Mouse (Mus musculus) midbrain, embryonic 15.5 days (tissue): ENCODE measurements around the gene Fgf12. TPM values are rescaled to one million over a fixed set of nuclear protein-coding genes. Genes with fewer than 3 reads are reported as not detected.

Experiments
- ATAC-seq: fragments of 200-750 bp; cut with Nextera tagmentation; replicated peaks from 2 replicates; pipeline ENCODE4 v1.8.0; 2017; ENCODE audit warnings: moderate TSS enrichment
- H3K27ac ChIP-seq: fragments of 300-500 bp; sonication (generic); 2 replicates; pipeline ENCODE4 v1.5.1; 2015; ENCODE audit warnings: mild to moderate bottlenecking, inconsistent platforms
- H3K27me3 ChIP-seq: fragments of 300-500 bp; sonication (generic); replicated peaks from 2 replicates; pipeline ENCODE4 v1.6.1; 2015; ENCODE audit warnings: inconsistent platforms
- H3K36me3 ChIP-seq: fragments of 300-500 bp; sonication (generic); replicated peaks from 2 replicates; pipeline ENCODE4 v1.6.1; 2015; ENCODE audit warnings: inconsistent platforms
- H3K4me1 ChIP-seq: fragments of 300-500 bp; sonication (generic); 2 replicates; pipeline ENCODE4 v1.6.1; 2015; ENCODE audit warnings: inconsistent platforms
- H3K4me2 ChIP-seq: fragments of 300-500 bp; sonication (generic); 2 replicates; pipeline ENCODE4 v1.6.1; 2015; ENCODE audit warnings: inconsistent platforms, mild to moderate bottlenecking, moderate library complexity
- H3K4me3 ChIP-seq: fragments of 300-500 bp; sonication (generic); 2 replicates; pipeline ENCODE4 v1.5.1; 2015; ENCODE audit warnings: mild to moderate bottlenecking, inconsistent platforms
- H3K9ac ChIP-seq: fragments of 300-500 bp; sonication (generic); 2 replicates; pipeline ENCODE4 v1.6.1; 2015; ENCODE audit warnings: mild to moderate bottlenecking, inconsistent platforms
- H3K9me3 ChIP-seq: fragments of 300-500 bp; sonication (generic); 2 replicates; pipeline ENCODE4 v1.6.1; 2016; ENCODE audit warnings: inconsistent platforms
- WGBS: fragments of 180-500 bp; shearing (Covaris S2); methylation state at CpG from one replicate; pipeline ENCODE4 v1.1.7; 2015; ENCODE audit warnings: mixed read lengths; 5-methylcytosine and 5-hydroxymethylcytosine counted together
- polyA plus RNA-seq: library from polyadenylated mRNA; unstranded; fragments of >200 nt; fragmentation: Nextera tagmentation; extraction: Ambion mirVana; gene quantifications from 2 replicates; pipeline ENCODE4 v1.2.1, GENCODE M21; 2015

Fgf12 gene
- polyA plus RNA-seq, result 33.2 and 34.6 TPM in 2 replicates

DNA sequence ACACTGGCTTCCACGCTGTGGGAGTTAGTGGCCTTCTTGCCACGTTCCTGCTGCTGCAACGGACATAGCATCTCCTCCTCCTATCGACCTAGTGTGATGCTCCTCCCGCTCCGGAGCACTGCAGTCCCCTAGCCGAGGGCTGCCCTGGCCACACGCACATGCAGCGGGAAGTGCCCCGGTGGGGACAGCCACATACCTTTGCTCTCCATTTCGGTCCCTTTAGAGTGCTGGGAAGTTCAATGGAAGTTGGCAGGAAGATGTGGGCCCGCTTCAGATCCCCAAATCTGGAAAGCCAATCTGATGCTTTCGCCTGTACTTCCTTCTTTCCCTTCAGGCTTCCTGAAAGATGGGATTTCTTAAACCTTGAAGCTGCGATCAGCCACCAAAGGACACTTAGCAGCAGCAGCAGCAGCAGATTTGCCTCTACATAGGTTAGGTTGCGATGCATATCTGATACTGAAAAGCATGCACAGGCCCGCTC lies at the start of gene Fgf12:
Gene Fgf12 (minus strand): TSS at position 431 of the 481 bp plus-strand sequence.
- Histone ChIP-seq H3K36me3 (no peaks in the 10 kb centered on the region), H3K9ac (peak within 1 kb of the TSS; percentile 64), H3K4me3 (peak within 1 kb of the TSS; percentile 55), H3K9me3 (no peaks in the 10 kb centered on the region), H3K27me3 (no peaks in the 10 kb centered on the region), H3K4me2 (peak within 1 kb of the TSS; percentile 81), H3K4me1 (0 out of 2 replicates have a peak, but pooled peaks cover 9% of the 10 kb centered on the region), H3K27ac (peak within 1 kb of the TSS; percentile 80)
- ATAC-seq, result peak; percentile 77
- 1% methylated on average over 16 of the region's 16 CpGs for WGBS

DNA sequence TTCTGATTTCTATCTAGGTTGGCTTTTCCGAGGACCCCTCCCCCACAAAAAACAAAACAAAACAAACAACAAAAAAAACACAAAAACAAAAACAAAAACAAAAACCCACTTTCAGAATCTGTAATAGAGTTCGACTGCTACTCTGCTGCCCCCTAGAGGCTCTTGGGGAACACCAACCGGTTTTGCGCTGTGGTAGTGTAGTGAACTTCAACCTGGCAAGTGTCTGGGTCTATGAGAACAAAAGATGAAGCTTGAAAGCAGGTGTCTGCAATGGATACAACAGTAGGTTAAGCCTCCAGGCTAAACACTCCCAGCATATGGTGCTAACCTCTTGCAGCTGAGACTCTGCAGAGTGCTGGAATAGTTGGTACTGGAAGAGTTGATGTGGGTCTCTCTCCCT lies 40.2 kb upstream of the Fgf12 start:
- no peaks in the 10 kb centered on the region for H3K36me3 ChIP-seq
- H3K27me3 ChIP-seq, result no peaks in the 10 kb centered on the region
- peak; percentile 69; the same call in 1 of the 2 replicates for ATAC-seq
- H3K27ac ChIP-seq, result no peak overlapping the region
- no peaks in the 10 kb centered on the region for H3K4me1 ChIP-seq
- H3K9me3 ChIP-seq, result no peaks in the 10 kb centered on the region
- H3K4me2 ChIP-seq, result no peak overlapping the region
- H3K4me3 ChIP-seq, result no peak overlapping the region
- WGBS, result 4% methylated on average over 4 of the region's 4 CpGs
- H3K9ac ChIP-seq, result no peak overlapping the region

DNA sequence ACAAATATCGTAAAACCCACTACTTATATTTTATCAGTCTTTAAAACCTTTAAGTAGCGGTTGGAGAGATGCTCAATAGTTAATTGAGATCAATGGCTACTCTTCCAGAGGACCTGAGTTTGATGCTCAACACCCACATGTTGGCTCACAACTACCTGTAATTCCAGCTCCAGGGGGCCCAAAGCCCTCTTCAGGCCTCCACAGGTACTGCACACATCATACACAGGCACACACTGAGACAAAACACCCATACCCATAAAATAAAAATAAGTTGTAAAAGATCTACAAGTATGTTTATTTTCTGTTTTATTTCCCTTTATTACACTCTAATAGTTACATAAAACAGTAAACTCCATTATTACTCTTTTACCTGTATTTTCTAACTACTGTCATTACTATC lies 17.4 kb upstream of the Fgf12 start:
- Histone ChIP-seq H3K27ac (no peak overlapping the region), H3K9me3 (no peaks in the 10 kb centered on the region), H3K9ac (no peak overlapping the region), H3K27me3 (no peaks in the 10 kb centered on the region), H3K36me3 (no peaks in the 10 kb centered on the region), H3K4me3 (no peak overlapping the region), H3K4me2 (no peak overlapping the region), H3K4me1 (no peaks in the 10 kb centered on the region)
- ATAC-seq, result no peak
- WGBS, result 93% methylated on average over 2 of the region's 2 CpGs

DNA sequence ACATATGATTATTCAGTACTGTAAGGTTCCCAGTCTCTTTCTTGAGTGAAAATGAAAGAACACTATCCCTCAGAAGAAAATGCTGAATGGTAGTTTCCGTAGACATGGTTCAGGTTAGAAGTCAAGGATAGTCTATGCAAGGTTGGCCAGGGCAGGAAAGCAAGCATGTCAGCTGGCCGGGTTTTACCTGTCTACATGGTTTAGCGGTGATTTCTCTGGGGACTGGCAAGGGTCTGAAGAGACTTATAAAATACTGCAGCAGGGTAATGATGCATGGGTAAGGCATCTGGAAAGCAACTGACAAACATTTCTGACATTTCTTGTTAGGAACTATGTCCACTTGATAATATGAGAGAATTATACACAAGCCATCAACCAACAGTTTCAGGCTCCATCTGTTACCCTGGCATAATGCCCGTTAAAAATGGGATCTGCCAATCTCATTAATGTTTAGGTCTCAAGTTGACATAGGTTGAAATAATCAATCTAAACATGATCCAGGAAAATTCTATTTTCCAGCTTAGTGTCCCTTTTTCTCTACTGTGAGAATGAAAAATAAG lies 8.6 kb upstream of the Fgf12 start:
- Histone ChIP-seq H3K9ac (no peak overlapping the region), H3K4me3 (no peak overlapping the region), H3K4me1 (no peaks in the 10 kb centered on the region), H3K36me3 (no peaks in the 10 kb centered on the region), H3K9me3 (no peaks in the 10 kb centered on the region), H3K27ac (no peak overlapping the region), H3K4me2 (no peak overlapping the region), H3K27me3 (no peaks in the 10 kb centered on the region)
- ATAC-seq, result no peak; the same call in 1 of the 2 replicates
- WGBS, result 81% methylated on average over 4 of the region's 4 CpGs

DNA sequence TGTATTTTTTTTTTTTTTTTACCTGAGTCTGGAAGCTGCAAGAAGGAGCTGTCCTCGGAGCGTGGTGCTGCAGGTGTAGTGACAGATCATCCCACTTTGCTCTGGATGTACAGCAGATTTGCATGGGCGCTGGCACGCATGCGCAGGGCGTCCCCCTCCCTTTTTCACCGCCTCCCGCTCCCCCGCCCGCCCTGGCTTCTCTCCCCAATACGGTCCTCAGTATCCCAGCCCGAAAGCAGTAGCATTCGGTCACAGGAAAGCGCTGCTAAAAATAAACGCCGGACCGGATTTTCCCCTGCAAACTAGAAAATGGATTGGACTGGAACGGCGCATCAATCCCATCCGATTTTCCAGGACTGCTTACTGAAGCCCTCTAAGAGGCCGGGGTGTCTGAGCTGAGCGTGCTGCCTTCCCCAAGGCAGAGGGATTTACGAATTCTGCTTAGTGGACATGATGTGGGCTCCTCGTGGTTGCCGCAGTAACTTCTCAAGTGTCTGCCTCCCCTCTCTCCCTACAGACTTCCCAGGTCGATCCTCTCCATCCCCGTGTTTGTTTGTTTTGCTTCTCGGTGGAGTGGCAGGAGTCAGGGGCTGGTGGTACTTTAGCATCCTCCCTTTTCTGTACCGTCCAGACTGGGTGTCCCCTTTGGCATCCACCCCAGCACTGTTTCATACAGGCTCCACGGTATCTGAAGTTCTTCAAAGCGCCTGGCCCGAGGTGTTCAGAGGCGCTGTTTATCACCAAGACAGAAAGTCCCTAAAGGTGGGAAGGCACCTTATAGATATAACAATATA lies 453 bp upstream of the Fgf12 start:
- peak overlapping the region; percentile 80 for H3K27ac ChIP-seq
- peak; percentile 98 for ATAC-seq
- no peaks in the 10 kb centered on the region for H3K36me3 ChIP-seq
- peak overlapping the region; percentile 55 for H3K4me3 ChIP-seq
- peak overlapping the region; percentile 64 for H3K9ac ChIP-seq
- H3K27me3 ChIP-seq, result no peaks in the 10 kb centered on the region
- no peaks in the 10 kb centered on the region for H3K9me3 ChIP-seq
- H3K4me2 ChIP-seq, result peak overlapping the region; percentile 81
- under 1% methylated on average over 33 of the region's 33 CpGs for WGBS
- 0 out of 2 replicates have a peak, but pooled peaks cover 9% of the 10 kb centered on the region for H3K4me1 ChIP-seq

DNA sequence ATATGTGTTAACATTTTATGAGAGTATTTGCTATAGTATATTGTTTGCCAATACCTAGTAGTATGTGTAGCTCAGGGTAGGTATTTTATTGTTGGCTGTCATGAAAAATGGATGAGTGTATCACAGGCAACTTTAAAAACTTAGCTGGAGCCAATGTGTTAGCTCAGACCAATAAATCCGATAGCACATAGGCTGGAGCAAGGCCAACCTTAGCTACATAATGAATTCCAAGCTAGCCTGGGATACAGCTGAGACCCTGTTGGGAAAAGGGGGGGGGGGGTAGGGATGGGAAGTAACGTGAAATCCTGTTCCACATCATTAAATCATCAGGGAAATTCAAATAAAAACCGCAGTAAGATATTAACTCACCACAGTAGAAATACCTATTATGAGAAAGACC lies 18.4 kb downstream of the Fgf12 start:
- ATAC-seq, result no peak
- H3K9me3 ChIP-seq, result no peaks in the 10 kb centered on the region
- no peak overlapping the region for H3K9ac ChIP-seq

DNA sequence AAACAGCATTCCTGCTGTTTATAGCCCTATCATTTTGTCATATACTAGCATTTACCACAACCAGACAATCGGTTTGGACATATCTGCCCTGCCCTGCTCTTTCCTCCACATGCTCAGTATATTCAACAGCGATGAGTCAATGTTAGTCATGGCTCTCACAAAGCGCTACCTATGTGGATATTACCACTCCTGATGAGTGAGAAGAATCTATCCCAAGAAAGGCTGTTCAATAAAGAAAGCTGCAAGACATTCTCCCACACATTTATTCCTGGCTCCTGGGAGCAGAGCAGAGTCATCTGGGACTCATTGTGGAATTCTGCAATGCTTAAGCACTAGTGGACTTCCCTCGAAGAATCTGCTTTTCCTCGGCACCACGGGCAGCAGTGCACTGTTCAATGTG lies 26.1 kb downstream of the Fgf12 start:
- no peak overlapping the region for H3K27ac ChIP-seq
- 91% methylated on average over 6 of the region's 6 CpGs for WGBS
- H3K9me3 ChIP-seq, result no peaks in the 10 kb centered on the region
- H3K27me3 ChIP-seq, result no peaks in the 10 kb centered on the region
- H3K36me3 ChIP-seq, result no peaks in the 10 kb centered on the region
- no peaks in the 10 kb centered on the region for H3K4me1 ChIP-seq
- H3K4me2 ChIP-seq, result no peak overlapping the region
- H3K4me3 ChIP-seq, result no peak overlapping the region
- H3K9ac ChIP-seq, result no peak overlapping the region
- ATAC-seq, result no peak

More for the DNA sequence above, 18.4 kb downstream of the Fgf12 start:
- H3K4me3 ChIP-seq, result no peak overlapping the region
- no peak overlapping the region for H3K4me2 ChIP-seq
- H3K4me1 ChIP-seq, result no peaks in the 10 kb centered on the region
- no peaks in the 10 kb centered on the region for H3K36me3 ChIP-seq
- 77% methylated on average over 3 of the region's 3 CpGs for WGBS
- no peaks in the 10 kb centered on the region for H3K27me3 ChIP-seq
- H3K27ac ChIP-seq, result no peak overlapping the region

DNA sequence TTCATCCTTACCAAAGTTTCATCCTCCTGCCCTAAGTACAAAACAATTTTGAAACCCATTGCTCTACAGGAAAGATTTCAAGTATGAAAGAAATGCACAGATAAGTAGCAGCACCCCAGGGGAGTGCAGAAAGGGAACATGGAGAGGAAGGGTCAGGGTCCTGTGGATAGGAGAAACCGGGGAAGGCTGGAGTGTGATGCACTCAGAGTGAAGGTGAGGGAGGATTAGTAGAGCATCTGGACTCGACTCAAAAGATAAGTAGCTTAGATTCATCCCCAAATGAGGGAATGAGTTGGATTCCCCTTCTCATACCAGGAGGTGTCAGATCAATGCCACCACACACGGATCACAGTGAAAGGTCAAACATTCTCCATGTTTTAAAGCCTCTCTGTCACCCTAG lies 46.2 kb downstream of the Fgf12 start:
- Histone ChIP-seq H3K4me2 (no peak overlapping the region), H3K4me1 (no peaks in the 10 kb centered on the region), H3K9me3 (no peaks in the 10 kb centered on the region), H3K4me3 (no peak overlapping the region), H3K27me3 (no peaks in the 10 kb centered on the region), H3K36me3 (no peaks in the 10 kb centered on the region), H3K27ac (no peak overlapping the region), H3K9ac (no peak overlapping the region)
- ATAC-seq, result no peak
- 69% methylated on average over 3 of the region's 3 CpGs for WGBS

DNA sequence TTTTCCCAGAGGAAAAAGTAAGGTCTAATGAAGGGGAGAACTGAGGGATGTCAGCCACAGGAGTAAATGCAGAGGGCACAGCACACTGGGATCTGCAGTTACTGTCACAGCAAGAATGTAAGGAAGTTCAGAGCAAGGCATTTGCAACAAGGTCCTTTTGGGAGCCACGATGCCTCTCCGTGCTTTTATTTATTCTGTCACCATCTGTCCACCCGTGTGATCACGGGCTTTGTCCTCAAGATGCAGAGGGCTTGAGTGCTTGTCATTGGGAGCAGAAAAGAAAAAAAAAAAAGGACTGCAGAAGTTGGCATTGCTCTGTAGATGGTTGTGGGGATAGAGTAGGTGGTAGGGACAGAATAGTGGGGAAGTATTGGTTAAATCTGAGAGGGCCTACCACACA lies 52.5 kb downstream of the Fgf12 start:
- no peaks in the 10 kb centered on the region for H3K4me1 ChIP-seq
- no peak for ATAC-seq
- WGBS, result 61% methylated on average over 4 of the region's 4 CpGs
- no peak overlapping the region for H3K4me3 ChIP-seq
- no peak overlapping the region for H3K27ac ChIP-seq
- H3K27me3 ChIP-seq, result no peaks in the 10 kb centered on the region
- H3K9me3 ChIP-seq, result no peaks in the 10 kb centered on the region
- H3K9ac ChIP-seq, result no peak overlapping the region
- no peaks in the 10 kb centered on the region for H3K36me3 ChIP-seq
- H3K4me2 ChIP-seq, result no peak overlapping the region

DNA sequence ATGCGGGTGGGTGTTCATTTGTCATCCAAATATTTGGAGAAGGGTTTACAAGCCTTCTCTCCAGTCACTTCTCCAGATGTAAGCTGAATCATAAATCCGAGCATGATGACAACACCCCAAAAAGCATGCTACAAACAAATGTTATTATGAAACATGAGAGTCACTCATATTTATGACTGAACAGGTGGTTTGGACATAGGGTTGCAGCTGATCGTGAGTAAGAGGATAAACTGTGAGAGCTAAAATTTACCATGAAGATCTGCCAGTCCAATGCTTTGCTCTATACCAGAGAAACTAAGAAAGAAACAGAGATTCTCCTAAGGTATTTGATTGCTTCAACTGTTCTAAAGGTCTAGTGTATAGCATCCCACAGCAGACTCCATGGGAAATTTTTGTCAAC lies 56.0 kb downstream of the Fgf12 start:
- Histone ChIP-seq H3K27ac (no peak overlapping the region), H3K9ac (no peak overlapping the region), H3K4me3 (no peak overlapping the region), H3K36me3 (no peaks in the 10 kb centered on the region), H3K27me3 (no peaks in the 10 kb centered on the region), H3K4me2 (no peak overlapping the region), H3K9me3 (no peaks in the 10 kb centered on the region), H3K4me1 (peaks cover 8% of the 10 kb centered on the region)
- ATAC-seq, result no peak
- 86% methylated on average over 3 of the region's 3 CpGs for WGBS

DNA sequence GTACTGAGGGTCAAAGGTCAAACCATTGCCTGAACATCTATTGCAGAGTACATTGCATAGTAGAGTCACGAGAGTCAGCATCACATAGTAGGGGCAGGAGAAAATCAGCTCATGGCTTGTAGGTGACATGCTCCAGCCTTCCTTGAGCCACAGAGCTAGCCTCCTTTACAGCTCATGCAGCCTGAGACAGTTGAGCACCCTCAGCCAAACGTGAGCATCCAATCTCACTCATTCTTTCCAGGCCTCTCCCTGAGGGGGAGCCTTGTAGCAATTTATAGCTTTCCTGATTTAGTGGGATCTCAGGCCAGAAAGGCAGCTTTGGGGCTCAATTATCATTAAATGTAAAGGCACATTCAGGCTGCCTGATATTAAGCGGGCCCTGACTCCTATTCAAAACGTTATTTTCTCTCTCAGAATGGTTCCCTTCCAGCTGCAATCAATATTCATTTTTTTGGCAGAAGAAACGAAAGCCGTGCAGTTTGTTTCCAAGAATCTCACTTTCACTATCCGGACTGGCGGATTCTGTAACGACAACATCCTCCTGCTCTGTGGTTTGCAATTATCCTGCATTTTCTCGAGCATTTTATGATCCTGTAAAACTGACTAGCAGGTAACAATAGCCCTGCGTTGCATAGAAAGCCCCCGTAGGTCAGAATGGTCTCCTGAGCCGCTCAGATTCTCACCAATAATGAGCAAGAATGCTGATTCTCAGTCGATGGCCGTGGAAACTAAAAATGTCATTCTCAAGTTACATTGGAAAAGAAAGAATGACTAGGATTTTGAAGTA lies 58.6 kb downstream of the Fgf12 start:
- peak overlapping the region; percentile 45; the same call in 1 of the 2 replicates for H3K27ac ChIP-seq
- no peak overlapping the region for H3K4me3 ChIP-seq
- H3K9ac ChIP-seq, result no peak overlapping the region
- ATAC-seq, result 0 out of 2 replicates have a peak, but pooled peaks have one; percentile 20
- H3K9me3 ChIP-seq, result no peaks in the 10 kb centered on the region
- peaks cover 8% of the 10 kb centered on the region for H3K4me1 ChIP-seq
- no peaks in the 10 kb centered on the region for H3K27me3 ChIP-seq
- no peaks in the 10 kb centered on the region for H3K36me3 ChIP-seq
- WGBS, result 54% methylated on average over 15 of the region's 15 CpGs
- no peak overlapping the region for H3K4me2 ChIP-seq

DNA sequence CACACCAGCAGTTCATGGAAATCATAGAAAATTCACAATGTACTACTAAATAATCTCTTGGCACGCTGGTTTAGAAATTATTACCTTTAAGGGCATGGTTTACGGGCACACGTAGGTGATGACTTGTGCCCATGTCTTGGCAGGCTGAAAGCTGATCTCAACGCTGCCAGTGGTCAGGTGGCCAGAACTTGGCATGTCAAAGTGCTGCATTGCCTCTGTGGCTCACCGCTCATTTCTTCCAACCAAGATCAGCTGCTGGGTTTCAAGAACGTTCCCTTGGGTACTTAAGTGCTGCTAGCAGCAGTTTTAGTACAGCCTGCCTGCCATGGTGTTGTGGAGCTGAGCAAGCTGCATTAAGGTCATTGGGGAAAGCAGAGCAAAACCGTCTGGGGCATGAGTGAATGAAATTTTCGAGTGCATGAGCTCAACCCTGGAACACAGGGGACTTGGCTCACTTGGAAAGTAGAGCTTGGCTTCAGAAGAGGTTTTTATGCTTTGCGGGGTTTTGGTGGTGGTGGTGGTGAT lies 63.9 kb downstream of the Fgf12 start:
- Histone ChIP-seq H3K9me3 (no peaks in the 10 kb centered on the region), H3K4me1 (peaks cover under 1% of the 10 kb centered on the region), H3K9ac (no peak overlapping the region), H3K4me3 (no peak overlapping the region), H3K4me2 (no peak overlapping the region), H3K27ac (no peak overlapping the region), H3K27me3 (no peaks in the 10 kb centered on the region), H3K36me3 (no peaks in the 10 kb centered on the region)
- WGBS, result 91% methylated on average over 9 of the region's 9 CpGs
- no peak for ATAC-seq
